Mouse (Mus musculus) liver, embryonic 14.5 days (tissue): ENCODE results near the gene Mast3.
A peak's percentile ranks its signal among the peaks of the same experiment; 100 is the strongest.

ENCODE experiments used
- CTCF ChIP-seq: IDR thresholded peaks from 2 replicates; pipeline ENCODE4 v1.5.1; 2016; ENCODE audit warnings: antibody characterized with exemption, low read depth, control low read depth
- EP300 ChIP-seq: IDR thresholded peaks from 2 replicates; pipeline ENCODE4 v1.6.1; 2016; ENCODE audit warnings: antibody characterized with exemption, low read depth

GRCm38 (mm10) chr8:70769359-70769758, 35.5 kb downstream of the Mast3 start:
- TF ChIP-seq CTCF (peak; percentile 100), EP300 (no peak)
